Comparison of ENCODE assay signal across 11 mouse cellular contexts in the genomic region with DNA sequence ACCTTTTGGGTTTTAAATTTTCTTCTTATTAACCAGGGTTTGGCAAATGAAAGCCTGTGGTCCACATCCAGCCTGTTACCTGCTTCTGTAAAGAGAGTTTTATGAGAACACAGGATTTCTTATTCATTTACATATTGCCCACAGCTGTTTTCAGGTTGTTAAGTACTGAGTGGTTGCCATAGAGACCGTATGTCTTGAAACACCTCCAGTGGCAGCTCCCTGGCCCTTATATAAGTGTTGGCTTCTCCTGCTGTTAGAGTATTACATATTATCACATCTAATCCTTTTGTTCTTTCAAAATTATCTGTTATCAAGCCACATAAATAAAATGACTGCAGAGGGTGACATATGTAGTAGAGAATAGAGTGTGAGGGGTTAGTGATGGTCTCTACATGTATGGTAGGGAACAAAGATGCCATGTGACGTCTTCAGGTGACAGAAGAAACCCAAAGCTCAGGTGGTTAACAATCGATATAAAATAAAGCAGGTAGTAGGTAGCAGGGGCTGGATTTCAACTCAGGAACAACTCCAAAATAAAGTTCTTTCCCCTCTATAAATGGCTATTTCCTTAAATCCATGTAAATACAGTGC.
DNase-seq lines count a peak whose midpoint lies in the region; ATAC-seq lines count a peak whose summit lies in the region.
"Had no signal": no experiment of that assay in that cellular context is flagged by ENCODE, and none has a peak within 500 bp of the region (broad histone marks: within the 10 kb centered on the region; RNA-seq: fewer than 3 reads in every experiment).

No protein-coding gene starts in this region.

- H3K27me3 ChIP-seq in heart, embryonic 11.5 days (ENCODE audit: control insufficient read depth, insufficient read depth, low read length) = no peaks in the 10 kb centered on the region
- H3K27me3 ChIP-seq in limb, embryonic 15.5 days = no peaks in the 10 kb centered on the region

- 80% methylated on average over 3 of the region's 3 CpGs for WGBS in heart, embryonic 11.5 days (ENCODE audit: insufficient replicate concordance)
- 54% methylated on average over 3 of the region's 3 CpGs for WGBS in limb, embryonic 15.5 days

- no peaks in the 10 kb centered on the region for H3K9me3 ChIP-seq in heart, embryonic 11.5 days (replicated peaks; ENCODE audit: control insufficient read depth, low read length)
- no peaks in the 10 kb centered on the region for H3K9me3 ChIP-seq in limb, embryonic 15.5 days

- peak overlapping the region; percentile 24; the same call in 1 of the 2 replicates for H3K4me2 ChIP-seq in heart, embryonic 11.5 days
- no peak overlapping the region for H3K4me2 ChIP-seq in limb, embryonic 15.5 days

- H3K4me1 ChIP-seq in heart, embryonic 11.5 days (ENCODE audit: control insufficient read depth, insufficient read depth, low read length) = peaks cover 7% of the 10 kb centered on the region; the same call in 1 of the 2 replicates
- peaks cover 14% of the 10 kb centered on the region for H3K4me1 ChIP-seq in limb, embryonic 15.5 days

- peak overlapping the region; percentile 78 for H3K27ac ChIP-seq in heart, embryonic 11.5 days (ENCODE audit: low read depth, low read length)
- H3K27ac ChIP-seq in limb, embryonic 15.5 days = no peak overlapping the region; the same call in 1 of the 2 replicates
- H3K27ac ChIP-seq: liver, embryonic 14.5 days had no signal

- no peak overlapping the region for H3K4me3 ChIP-seq in heart, embryonic 11.5 days (ENCODE audit: low read depth, low read length)
- H3K4me3 ChIP-seq in limb, embryonic 15.5 days = no peak overlapping the region

- ATAC-seq in heart, embryonic 11.5 days (replicated peaks; ENCODE audit: insufficient number of reproducible peaks, low FRiP score, low TSS enrichment) = no peak
- peak; percentile 62; the same call in 1 of the 2 replicates for ATAC-seq in limb, embryonic 15.5 days (ENCODE audit: insufficient number of reproducible peaks, low FRiP score, low TSS enrichment, low read depth)

- DNase-seq in heart, postnatal 14 days = no peak
- DNase-seq in left cerebral cortex, adult 9 months (ENCODE audit: low spot score in 2 of 2) = peak; percentile 52 to 59
- DNase-seq in left cerebral cortex, postnatal 10 days (ENCODE audit: extremely low spot score in 1 of 2, low spot score in 2 of 2) = no peak
- peak; percentile 2 for DNase-seq in brain, embryonic 18.5 days (ENCODE audit: low read depth, low spot score)
- DNase-seq in gastrocnemius, adult 8-10 months (ENCODE audit: low spot score in 2 of 2) = no peak
- DNase-seq in urinary bladder, postnatal 14 days (ENCODE audit: low spot score) = no peak
- DNase-seq: cerebellum, adult 8-10 months; thymus, postnatal 36 days had no signal

- H3K36me3 ChIP-seq in heart, embryonic 11.5 days (ENCODE audit: control insufficient read depth, insufficient read depth, low read length) = no peaks in the 10 kb centered on the region
- H3K36me3 ChIP-seq in limb, embryonic 15.5 days = no peaks in the 10 kb centered on the region

- intact Hi-C loops in heart, postnatal 14 days (cut with DNase I) = no loop called here
- intact Hi-C loops in left cerebral cortex, postnatal 10 days (cut with DNase I) = no loop called here

- H3K9ac ChIP-seq in heart, embryonic 11.5 days (ENCODE audit: low read depth, low read length) = no peak overlapping the region
- H3K9ac ChIP-seq in limb, embryonic 15.5 days = no peak overlapping the region
- H3K9ac ChIP-seq: liver, embryonic 14.5 days had no signal

Comparison
In these comparisons a context has a peak if more than half of its experiments do, and no peak if none do; other contexts are left out.
1. DNase-seq: peak in left cerebral cortex, adult 9 months (2 of 2) and brain, embryonic 18.5 days (single experiment); none in heart, postnatal 14 days (0 of 2), left cerebral cortex, postnatal 10 days (0 of 2), gastrocnemius, adult 8-10 months (0 of 2) and urinary bladder, postnatal 14 days (single experiment).